Mouse (Mus musculus) cortical plate, adult 2 months (tissue): Measurements from ENCODE around the gene Errfi1.

ENCODE experiments used
- CTCF ChIP-seq: fragments of 200-500 bp; IDR thresholded peaks from 2 replicates; pipeline ENCODE4 v1.5.1; 2011; ENCODE audit warnings: mild to moderate bottlenecking, control low read depth, low read length; ENCODE audit not compliant: insufficient read depth; ENCODE audit errors: extremely low read depth
- POLR2A ChIP-seq: fragments of 200-500 bp; IDR thresholded peaks from 2 replicates; pipeline ENCODE4 v1.6.1; 2011; ENCODE audit warnings: mild to moderate bottlenecking, low read length, control low read depth; ENCODE audit not compliant: insufficient read depth; ENCODE audit errors: extremely low read depth

DNA sequence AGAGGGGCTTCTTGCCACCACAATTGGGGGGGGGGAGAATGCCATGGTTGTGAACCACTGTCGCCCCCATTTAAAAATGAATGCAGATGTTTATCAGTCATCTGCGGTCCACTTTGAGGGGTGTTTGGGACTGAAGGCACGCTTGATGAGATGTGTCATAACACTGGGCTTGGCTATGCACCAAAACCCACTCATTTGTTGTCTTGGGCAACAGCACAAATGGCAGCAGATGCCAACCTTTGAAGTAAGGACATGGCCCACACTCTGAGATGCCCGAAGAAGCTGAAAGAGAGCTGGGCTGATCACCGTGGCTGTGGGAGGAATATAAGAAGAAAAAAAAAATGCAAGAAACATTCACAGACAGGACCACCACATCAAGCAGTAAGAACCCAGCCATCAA is 18.6 kb upstream of the Errfi1 start:
- no peak for TF ChIP-seq POLR2A
- TF ChIP-seq CTCF = no peak
